Mouse (Mus musculus): ENCODE measurements around the gene Pdlim7.

GRCm38 (mm10) chr13:55508531-55508930 lies 4.9 kb downstream of the Pdlim7 start:
- TF ChIP-seq POLR2A (IDR thresholded peaks at IDR 0.05; ENCODE audit: borderline replicate concordance, extremely low read depth, low read depth, low read length) (no peak), CTCF (IDR thresholded peaks at IDR 0.05; ENCODE audit: insufficient read depth, low read length) (no peak)
